Mouse (Mus musculus): Measurements from ENCODE around the gene Ajuba. TPM values are rescaled to one million over a fixed set of nuclear protein-coding genes. Genes with fewer than 3 reads are reported as not detected.

The Ajuba gene
- total RNA-seq, 1 experiment from 2014 or later, result 0.74 TPM

DNA sequence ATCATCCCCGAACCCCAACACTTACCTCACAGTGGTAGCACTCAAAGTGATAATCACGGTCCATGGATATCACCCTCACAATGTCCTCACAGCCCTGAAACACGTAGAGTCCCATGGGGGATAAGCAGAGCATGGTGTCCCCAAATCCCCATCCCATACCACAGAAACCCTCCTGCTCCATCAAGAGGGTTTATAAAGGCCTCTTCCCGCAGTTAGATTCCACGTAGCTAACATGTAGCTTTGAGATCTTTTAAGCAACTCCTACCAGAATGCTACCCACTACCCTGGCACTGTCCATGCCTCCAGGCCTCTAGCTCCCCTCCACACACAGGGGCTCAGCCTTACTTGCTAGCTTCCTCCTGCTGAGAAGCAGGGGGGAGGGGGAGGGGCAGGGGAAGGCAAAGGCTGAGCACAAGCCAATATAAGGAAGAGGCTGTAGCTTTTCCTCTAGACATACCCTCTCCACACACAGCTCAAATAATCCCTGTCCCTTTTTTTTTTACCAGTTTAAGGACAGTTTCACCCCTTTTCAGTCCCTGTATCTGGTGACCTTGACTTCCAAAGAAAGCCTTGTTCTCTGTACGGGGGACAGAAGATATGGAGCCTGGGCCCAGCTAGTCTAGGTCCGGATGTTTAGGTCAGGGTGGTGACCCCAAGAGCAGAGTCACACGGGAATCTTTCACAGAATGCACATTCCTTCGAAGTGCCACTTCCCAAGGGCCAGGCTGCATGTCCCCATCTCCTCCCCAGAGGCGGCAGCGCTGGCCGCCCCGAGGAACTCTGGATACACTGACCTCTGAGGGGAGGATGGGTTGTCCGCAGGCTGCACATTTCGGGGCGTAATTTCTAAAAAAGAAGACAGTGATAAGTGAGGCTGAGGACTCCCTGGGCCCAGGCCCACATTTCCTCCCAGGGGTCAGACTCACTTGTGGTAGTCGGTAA is 7.6 kb downstream of the Ajuba start:
- ATAC-seq (replicated peaks in 1 of 2; ENCODE audit: insufficient read depth in 1 of 2, low FRiP score in 2 of 2, low TSS enrichment in 1 of 2, low read depth in 1 of 2, poor library complexity in 2 of 2, severe bottlenecking in 2 of 2), result peak in 1 of 2 experiments; percentile 49; a peak in 2 of 4 replicates

DNA sequence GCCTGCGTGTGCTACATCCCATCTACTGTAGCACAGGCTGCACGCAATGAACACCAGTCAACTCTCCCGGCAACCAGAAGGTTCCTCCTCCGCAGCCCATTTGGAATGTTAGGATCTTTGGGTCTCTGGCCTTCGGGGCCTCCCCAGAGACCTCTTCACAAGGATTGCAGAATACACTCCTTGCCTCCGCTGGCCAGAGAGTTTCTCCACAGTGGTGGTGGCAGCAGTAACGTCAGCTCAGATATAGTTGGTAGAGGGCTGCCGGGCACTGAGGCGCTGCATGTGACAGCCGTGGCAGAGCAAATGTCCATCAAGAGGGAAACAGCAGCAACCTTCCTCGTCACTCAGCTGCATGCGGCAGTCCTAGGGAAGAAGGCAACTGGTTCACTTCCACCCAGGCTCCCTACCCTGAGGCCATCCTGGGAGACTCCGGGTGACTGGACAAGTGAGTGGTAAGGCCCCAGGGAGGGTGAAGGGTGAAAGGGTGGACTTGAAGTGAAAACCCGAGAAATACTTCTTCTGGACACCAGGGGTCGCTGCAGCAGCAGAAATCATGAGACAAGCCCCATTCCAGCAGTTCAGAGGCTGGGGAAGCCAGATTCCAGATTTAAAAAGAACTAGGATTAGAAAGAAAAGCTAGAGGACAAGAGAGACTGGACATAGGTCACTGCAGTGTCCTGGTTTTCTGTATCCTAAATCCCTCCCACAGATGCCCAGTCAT is 8.5 kb downstream of the Ajuba start:
- ATAC-seq (replicated peaks in 1 of 2; ENCODE audit: insufficient read depth in 1 of 2, low FRiP score in 2 of 2, low TSS enrichment in 1 of 2, low read depth in 1 of 2, poor library complexity in 2 of 2, severe bottlenecking in 2 of 2), result peak; percentile 56 to 75; a peak in 2 of 4 replicates

DNA sequence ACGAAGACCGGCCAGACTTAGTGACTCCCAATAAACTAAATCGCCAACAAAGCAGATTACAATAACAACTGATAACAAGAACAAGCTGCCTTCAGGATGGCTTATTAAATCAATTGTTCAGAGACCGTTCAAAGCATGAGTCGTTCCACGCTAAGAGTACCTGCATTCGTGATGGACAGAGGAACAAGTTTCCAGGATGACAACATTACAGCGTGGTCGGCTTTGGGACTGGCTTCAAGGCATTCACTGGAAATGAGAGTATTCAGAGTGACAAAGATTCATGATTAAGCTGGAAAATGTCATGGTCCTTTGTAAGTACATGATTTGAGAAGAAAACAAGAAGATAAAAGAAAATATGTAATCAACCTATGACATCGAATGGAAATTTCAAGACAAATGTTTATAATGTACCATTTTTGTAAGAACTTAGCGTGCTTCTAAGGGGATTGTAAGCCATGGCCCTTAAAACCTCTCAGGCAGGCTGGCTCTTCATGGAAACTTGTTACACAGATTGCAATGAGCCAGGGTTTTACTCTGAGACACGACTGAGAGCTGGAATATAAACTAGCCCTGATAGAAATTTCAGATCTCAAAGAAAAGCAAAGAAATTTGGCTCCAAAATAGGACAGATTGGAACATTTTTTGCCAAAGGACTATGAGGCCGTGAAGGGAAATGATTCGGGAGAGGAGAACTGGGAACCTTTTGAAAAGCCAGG is 16.7 kb downstream of the Ajuba start:
- ATAC-seq (replicated peaks in 1 of 2; ENCODE audit: insufficient read depth in 1 of 2, low FRiP score in 2 of 2, low TSS enrichment in 1 of 2, low read depth in 1 of 2, poor library complexity in 2 of 2, severe bottlenecking in 2 of 2), result no peak

DNA sequence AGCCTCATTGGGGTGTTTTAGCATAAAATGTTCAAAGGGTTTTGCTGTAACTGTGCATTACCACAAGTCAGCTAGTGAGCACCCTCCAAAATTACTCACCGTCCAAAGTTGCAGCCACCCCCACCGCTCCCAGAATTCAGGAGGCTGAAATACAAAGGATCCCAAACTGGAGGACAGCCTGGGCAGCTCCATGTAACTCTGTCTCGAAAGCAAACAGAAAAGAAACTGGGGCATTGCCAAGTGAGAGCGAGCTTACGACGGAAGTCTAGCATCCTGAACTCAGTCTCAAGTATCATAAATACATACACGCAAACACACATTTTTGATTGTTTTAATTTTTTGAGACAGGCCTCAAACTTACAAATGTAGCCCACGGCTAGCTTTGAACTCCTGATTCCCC is 20.0 kb downstream of the Ajuba start:
- ATAC-seq (replicated peaks in 1 of 2; ENCODE audit: insufficient read depth in 1 of 2, low FRiP score in 2 of 2, low TSS enrichment in 1 of 2, low read depth in 1 of 2, poor library complexity in 2 of 2, severe bottlenecking in 2 of 2), result no peak

DNA sequence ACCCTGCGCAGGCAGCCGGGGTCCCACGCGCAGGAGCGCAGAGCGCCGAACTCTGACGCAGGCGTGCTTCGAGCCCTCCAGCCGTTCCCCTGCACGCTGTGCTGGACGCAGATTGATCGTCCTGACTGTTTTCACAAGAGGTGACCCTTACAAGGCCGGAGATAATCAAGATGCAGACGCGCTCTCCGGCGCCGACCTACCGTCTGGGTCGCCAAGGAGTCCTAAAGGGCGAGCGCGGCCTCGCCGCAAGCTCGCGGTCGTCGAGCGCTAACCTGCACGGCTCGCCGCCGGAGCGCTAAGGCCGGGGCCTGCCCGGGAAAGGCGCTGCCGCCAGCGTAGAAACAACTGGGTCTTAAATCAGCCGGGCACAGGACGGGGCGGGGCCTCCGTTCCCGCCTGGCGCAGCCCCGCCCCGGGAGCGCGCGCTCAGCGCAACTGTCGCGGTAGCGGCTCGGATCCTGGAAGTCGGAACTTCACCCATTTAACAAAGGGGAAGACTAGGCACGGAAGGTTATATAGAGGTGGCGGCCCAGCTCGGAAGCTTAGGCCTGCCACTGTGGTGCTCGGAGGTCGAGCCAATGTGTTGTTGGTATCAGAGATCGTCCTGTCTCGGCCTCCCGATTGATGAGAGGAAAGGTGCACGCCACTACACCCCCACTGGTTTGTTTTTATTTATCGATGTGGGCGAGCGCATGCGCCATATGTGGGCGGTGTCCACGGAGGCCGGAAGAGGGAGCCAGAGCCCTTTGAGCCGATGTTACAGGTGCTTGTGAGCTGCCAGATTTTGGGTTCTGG is 23.2 kb downstream of the Ajuba start, which contains the start of gene Haus4:
Gene Haus4 (minus strand): TSS at position 642 of the 795 bp plus-strand sequence.
- peak; percentile 89 to 90 for ATAC-seq (replicated peaks in 1 of 2; ENCODE audit: insufficient read depth in 1 of 2, low FRiP score in 2 of 2, low TSS enrichment in 1 of 2, low read depth in 1 of 2, poor library complexity in 2 of 2, severe bottlenecking in 2 of 2)

DNA sequence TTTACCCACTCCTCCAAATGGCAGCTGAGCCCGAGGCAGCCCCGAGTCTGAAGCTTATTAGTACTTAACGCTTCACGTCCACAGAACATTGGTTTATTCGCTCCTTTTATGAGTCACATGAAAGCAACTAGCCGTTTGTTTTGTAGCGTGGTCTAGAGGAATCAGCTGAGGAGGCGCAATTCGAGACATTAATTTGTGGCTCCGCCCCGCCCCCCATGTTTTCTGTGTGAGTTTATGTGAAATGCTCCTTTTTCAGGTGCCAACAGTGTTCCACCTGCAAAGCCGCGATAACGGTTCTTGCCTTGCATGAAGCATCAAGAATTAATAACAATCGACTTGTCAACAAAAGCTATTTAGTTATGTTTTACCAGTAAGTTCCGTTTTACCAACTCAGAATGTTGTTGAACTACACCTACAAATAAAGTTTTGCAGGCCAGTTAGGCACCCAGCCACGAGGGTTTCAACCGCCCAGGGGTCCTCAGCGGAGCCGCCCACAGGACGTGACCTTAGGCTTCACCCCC is 23.8 kb downstream of the Ajuba start:
- peak in 1 of 2 experiments; percentile 3; a peak in 1 of 4 replicates for ATAC-seq (replicated peaks in 1 of 2; ENCODE audit: insufficient read depth in 1 of 2, low FRiP score in 2 of 2, low TSS enrichment in 1 of 2, low read depth in 1 of 2, poor library complexity in 2 of 2, severe bottlenecking in 2 of 2)

DNA sequence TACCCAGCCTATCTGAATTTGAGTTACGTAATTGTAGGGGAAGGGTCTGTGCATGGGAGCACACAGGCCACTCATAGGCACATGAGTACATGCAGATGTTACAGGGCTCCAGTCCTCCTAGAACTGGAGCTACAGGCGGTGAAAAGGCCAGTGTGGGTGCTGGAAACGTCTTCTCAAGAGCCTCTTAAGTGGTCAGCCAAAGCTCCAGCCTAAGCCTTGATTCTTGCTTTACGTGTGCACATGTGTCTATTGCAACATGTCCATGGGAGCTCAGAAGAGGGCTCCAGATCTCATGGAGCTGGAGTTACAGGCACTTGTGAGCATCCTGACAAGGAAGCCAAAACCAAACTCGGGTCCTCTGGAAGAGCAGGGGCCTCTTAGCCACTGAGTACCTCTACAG is 32.7 kb downstream of the Ajuba start:
- no peak for ATAC-seq (replicated peaks in 1 of 2; ENCODE audit: insufficient read depth in 1 of 2, low FRiP score in 2 of 2, low TSS enrichment in 1 of 2, low read depth in 1 of 2, poor library complexity in 2 of 2, severe bottlenecking in 2 of 2)

DNA sequence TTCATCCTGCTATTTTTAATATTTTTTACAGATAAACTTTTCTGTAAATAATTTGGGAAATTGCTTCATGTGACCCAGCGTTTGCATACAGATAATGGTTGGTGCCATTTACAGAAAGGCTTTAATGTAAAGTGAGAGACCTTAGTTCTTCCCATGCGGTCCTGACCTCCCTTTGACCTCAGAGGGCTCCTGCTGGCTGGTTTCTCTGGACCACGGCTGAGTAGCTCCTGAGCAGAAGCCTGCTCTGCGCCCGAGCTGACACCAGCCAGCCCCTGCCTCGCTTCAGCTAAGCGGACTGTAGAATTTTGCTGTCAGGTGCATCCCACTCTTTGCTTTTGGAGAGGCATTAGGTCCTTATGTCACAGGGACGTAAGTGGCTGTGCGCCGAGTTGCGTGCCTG is 36.6 kb downstream of the Ajuba start:
- ATAC-seq (replicated peaks in 1 of 2; ENCODE audit: insufficient read depth in 1 of 2, low FRiP score in 2 of 2, low TSS enrichment in 1 of 2, low read depth in 1 of 2, poor library complexity in 2 of 2, severe bottlenecking in 2 of 2), result no peak

DNA sequence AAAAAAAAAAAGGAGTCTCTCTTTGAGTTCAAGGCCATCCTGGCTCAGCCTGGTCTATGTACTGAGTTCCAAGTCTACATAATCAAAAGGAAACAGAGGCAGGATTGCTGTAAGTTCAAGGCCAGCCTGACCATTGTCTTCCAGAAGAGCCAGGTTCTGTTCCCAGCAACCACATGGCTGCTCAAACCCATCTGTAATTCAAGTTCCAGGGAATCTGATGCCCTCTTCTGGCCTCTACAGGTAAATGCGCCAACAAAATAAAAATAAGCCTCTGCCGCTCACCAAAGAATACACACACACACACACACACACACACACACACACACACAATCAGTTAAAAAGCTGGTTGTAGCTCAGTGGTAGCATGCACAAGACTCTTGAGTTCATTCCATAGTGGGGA is 38.8 kb downstream of the Ajuba start:
- ATAC-seq (replicated peaks in 1 of 2; ENCODE audit: insufficient read depth in 1 of 2, low FRiP score in 2 of 2, low TSS enrichment in 1 of 2, low read depth in 1 of 2, poor library complexity in 2 of 2, severe bottlenecking in 2 of 2), result no peak

DNA sequence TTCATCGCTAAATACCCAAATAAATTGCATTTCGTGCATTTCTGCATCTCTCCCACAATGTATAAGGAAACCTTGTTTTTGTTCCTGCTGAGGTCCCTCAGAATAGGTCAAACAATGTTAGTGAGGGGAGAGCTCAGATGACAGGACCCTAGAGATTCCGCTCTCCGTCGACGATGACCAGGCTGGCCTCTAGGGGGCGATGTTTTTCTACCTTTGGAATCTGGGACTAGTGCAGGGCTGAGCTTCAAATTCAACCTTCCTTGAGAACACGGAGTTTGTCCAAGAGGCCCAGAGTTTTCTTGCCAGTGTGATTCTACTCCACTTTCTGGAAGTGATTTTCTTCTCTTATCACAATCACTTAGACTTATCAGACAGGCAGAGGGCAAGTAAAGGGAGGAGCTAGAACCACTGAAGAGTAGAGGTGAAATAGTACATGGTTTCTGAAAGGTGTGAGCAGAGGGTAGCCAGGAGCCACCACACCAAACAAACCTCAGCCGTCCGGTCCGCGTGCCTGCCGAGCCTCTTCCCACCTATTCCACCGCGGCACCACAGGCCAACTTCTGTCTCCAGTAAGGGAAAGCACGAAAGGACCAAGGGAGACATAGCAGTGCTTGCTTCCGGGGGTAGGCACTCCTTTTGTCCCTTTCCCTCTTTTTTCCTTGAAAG is 48.8 kb downstream of the Ajuba start:
- peak; percentile 46 to 85; a peak in 3 of 4 replicates for ATAC-seq (replicated peaks in 1 of 2; ENCODE audit: insufficient read depth in 1 of 2, low FRiP score in 2 of 2, low TSS enrichment in 1 of 2, low read depth in 1 of 2, poor library complexity in 2 of 2, severe bottlenecking in 2 of 2)

DNA sequence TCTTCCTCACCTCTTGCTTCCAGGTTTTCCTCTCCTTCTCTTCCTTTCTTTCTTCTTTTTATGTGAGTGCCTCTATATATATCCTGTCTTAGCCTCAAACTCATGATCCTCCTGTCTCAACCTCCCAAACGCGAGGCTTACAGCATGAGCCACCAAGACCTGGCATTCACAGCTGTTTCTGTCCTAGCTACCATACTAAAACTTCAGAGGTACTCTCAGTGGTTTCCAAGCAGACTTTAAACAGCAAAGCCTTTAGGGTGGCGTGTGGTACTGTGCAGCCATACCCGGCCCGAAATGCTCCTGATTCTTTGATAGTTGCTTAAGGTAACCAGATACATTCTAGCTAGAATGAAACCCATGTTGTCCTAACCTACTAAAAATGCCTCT is 49.4 kb downstream of the Ajuba start:
- ATAC-seq (replicated peaks in 1 of 2; ENCODE audit: insufficient read depth in 1 of 2, low FRiP score in 2 of 2, low TSS enrichment in 1 of 2, low read depth in 1 of 2, poor library complexity in 2 of 2, severe bottlenecking in 2 of 2), result no peak

DNA sequence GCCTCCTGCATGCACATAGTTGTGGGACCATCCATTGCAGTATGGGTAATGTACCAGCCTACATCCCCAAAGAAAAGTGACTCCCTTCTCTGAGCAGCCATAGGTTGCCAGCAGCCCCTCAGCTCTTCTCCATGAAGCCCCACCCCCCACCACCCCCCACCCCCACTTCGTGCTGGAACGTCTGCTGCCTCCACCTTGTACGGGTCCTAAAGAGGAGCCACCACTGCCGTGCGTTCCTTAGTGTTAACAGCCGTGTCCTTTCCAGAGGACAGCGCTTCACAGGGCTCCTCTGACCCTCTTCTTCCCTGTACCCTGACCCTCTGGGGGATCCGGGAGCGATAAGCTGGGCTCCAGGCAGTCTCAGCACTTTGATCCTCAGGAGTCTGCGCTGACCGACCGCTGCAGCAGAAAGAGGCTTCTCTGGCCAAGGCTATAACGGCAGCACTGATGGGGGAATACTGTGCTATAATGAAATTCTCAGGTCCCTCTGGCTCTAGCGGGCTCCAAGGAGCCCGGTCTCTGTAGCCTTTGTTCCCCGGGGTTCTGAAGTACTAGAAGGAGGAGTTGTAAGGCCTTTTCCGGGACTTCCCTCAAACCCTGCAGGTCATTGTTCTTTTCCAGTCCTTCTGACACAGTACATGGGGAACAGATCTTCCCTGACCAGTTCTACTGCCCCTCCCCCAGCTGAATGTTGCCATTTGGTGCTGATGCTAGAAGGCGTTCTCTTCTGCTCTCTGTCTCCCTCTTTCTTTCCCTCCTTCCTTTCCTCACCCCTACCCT is 49.9 kb downstream of the Ajuba start:
- ATAC-seq (replicated peaks in 1 of 2; ENCODE audit: insufficient read depth in 1 of 2, low FRiP score in 2 of 2, low TSS enrichment in 1 of 2, low read depth in 1 of 2, poor library complexity in 2 of 2, severe bottlenecking in 2 of 2), result no peak

DNA sequence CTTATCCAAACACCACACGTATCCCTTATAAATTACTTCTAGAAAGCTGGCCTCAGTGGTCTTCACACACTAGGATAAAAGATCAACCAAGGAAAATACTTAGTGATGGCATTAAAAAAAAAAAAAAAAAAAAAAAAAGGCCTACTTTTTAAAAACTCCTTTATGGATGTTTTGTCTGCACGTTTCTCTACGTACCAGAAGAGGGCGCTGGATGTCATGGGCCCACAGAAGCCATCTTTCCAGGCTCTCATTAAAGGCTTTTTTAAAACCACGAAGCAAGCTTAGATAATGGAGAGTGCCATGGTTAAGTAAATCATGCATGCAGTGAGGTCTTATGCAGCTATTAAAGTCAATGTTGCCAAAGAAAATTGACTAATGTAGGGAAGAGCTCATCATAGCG is 53.8 kb downstream of the Ajuba start:
- no peak for ATAC-seq (replicated peaks in 1 of 2; ENCODE audit: insufficient read depth in 1 of 2, low FRiP score in 2 of 2, low TSS enrichment in 1 of 2, low read depth in 1 of 2, poor library complexity in 2 of 2, severe bottlenecking in 2 of 2)
